Mouse (Mus musculus): Measurements from ENCODE around the gene Rpf2. TPM values are rescaled to one million over a fixed set of nuclear protein-coding genes. Genes with fewer than 3 reads are reported as not detected.

Gene Rpf2
- polyA plus RNA-seq (2017; shearing (Covaris generic)) = 64.4 TPM

GRCm38 (mm10) chr10:40246374-40247165 is at the start of gene Rpf2:
Rpf2 (minus strand) TSS chr10:40247036.

GRCm38 (mm10) chr10:40257414-40258255 is 10.8 kb upstream of the Rpf2 start, which contains the start of gene Gtf3c6:
Gtf3c6 (minus strand) TSS chr10:40258108.

Other genes with a start within 250 kb of the Rpf2 start
- gene Mfsd4b1, start 221.8 kb downstream of the Rpf2 start, polyA plus RNA-seq (2017; shearing (Covaris generic)) = not detected
- 1.0 TPM for gene Slc16a10, start 104.8 kb downstream of the Rpf2 start, polyA plus RNA-seq (2017; shearing (Covaris generic))
- 88.1 TPM for gene Gtf3c6, start 11.1 kb upstream of the Rpf2 start, polyA plus RNA-seq (2017; shearing (Covaris generic))
- 70.0 TPM for gene Amd1, start 55.1 kb upstream of the Rpf2 start, polyA plus RNA-seq (2017; shearing (Covaris generic))
- 65.0 TPM for gene Cdk19, start 92.5 kb upstream of the Rpf2 start, polyA plus RNA-seq (2017; shearing (Covaris generic))